Mouse (Mus musculus) heart, adult 9 months (tissue): ENCODE results near the gene Nts.
A peak's percentile ranks its signal among the peaks of the same experiment; 100 is the strongest.
"Not testable (repeated sequence)": the region's sequence is repeated elsewhere in the genome, so short reads cannot be mapped to it uniquely, and the experiment has no call there.

Source experiments
- DNase-seq, 2 experiments: peaks; one replicate each; pipeline ENCODE4 v3.0.0; 2022; ENCODE audit warnings: low spot score in 2 of 2

Gene Nts

DNA sequence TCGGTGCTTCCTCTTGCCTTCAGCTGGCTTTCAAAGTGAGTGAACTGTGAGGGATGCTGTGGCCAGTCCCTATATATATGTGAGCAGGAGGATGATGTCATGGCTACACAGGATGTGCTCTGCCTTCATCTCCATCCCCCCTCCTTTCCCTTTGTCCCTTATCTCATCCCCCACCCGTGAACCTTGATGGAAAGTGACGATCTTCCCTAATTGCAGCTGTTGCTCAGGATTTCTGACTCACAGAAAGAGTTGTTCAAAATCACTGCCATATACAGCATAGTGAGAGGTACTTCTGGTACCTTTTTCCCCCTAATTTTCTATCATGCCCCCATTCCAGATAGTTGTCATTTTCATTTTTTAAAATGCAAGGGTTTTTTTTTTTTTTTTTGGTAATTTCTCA lies at the start of gene Nts:
TSS of gene Nts (minus strand) at position 101 of the 400 bp plus-strand sequence.
- DNase-seq, result no peak

DNA sequence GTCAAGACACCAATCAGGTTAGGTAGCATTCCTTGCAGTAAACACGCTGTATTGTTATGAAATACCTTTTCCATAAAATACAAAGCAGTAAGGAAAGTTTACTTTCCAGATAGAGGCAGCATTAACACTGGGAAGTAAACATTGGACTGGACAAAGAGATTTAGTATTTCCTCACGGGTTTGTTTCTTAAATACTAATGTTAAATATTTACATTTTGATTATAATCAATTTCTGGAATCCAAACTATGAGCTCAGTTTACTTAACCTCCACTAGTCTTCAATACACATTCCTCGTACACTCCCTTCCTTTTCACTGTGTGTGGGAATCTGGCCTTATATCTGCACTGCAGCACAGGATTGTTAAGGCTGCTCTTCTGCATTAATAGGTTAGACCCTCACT lies 37.6 kb upstream of the Nts start:
- no peak for DNase-seq

DNA sequence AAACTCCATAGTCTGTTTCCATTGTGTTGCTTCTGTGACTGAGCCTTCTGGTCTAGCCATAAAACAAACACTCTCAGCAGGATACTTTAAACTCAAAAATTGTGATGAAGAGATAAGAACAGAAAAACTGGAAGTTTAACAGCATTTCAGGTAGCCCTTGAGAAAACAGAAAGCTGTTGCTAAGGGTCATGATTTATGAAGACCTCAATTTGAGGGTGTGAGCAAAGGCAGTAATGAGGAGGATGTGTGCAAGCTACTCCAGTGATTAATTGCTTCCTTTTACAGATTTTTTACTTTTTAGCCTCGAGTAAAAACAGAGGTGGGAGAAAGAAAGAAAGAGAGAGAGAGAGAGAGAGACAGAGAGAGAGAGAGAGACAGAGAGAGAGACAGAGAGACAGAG lies 23.9 kb upstream of the Nts start:
- no peak for DNase-seq

DNA sequence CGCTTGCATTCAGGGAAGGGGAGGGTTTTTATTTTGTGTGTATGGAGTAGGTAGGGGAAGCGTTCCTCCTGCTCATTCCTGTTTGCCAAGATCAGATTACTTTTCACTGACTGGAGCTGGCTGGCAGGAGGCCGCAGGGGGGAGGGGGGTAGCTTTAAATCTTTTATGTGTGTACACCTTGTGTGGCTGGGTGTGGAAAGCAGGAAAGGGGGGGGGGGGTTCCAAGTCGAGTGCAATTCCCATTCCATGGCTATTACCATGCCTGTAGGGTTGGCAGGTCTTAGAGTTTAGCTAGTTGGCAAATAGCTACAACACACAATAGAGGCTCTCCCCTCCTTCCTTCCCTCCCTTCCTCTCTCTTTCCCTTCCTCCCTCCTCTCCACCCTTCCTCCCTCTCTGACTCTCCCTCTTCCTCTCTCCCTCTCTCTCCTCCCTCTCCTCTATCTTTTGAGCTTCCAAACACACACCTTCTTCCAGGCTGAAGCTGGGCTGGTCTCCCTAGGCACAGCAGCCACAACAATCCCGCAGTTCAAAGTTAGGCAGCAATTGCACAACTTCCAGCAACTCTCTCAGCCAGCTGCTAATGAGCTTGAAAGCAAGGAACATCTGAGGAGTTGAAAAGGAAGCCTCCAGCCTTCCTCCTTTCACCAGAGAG lies 21.6 kb upstream of the Nts start, which contains the start of gene Rassf9:
TSS of gene Rassf9 (plus strand) at position 416 of the 655 bp plus-strand sequence.
- DNase-seq, result peak; percentile 33 to 44

DNA sequence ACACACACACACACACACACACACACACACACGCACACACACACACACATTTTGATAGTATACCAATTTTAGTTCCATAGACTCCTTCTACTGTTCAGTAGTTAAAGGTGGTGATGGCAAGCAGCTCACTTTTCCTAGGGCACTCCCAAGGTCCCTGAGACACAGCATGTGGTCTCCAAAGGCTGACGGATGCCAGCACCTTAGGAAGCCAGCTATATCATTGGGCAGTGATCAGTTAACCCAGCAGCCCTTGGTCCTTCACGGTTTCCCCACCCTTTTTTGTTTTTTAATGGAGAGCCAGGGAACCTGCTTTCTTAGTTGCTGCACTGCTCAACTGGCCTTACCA lies 21.1 kb upstream of the Nts start:
- DNase-seq, result no peak

DNA sequence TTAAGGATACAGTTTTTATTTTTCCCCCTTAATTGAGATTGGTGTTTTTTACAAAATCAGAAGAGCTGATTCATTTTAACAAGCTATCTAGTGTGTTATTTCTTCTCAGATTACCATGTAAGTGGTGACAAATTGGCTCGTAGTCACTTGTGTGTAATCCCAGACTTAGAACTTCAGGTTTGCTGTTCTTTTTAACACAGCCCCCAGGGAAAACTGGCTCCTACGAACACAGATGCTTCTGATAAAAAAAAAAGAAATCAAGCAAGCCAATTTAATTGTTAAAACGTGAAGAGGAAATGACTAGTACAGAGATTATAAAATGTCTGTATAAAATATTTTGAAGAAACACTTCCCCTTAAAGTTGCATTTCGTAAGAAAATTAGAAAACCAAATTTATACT lies 17.1 kb upstream of the Nts start:
- peak in 1 of 2 experiments; percentile 13 for DNase-seq

DNA sequence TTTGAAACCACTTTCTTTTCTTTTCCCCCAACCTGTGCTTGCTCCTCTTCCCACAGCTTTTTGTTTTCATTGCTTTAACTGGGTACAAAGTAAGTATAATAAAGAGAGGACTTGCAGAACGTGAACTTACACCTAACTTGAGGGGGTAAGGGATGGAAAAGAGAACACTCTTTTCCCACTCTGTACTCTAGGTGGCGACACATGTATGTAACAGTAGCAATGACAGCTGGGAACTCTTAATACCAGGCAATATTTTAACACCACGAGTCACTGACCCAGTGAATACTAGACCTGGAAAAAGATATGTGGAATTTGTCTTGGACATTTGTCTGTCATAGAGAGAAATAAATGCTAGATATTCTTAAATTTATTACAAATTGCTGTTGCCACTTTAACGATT lies 8.5 kb upstream of the Nts start:
- peak; percentile 23 to 35 for DNase-seq

DNA sequence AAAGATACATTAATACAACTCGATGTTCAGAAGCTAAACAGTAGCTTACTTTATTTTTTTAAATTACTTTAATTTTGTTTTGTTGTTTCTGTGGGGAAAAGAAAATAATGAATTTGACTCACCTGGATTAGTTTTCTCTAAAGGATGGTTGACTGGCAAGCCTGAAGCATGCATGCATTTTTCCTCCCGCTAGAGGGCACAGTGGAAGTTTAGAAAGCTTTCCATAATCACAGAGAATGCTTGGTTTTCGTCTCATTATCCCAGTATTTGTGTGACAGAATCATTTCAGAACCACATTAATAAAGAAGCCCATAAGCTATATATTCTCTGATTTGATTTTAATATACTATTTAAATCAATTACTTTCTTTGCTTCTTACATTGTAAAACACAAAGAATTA lies 1.5 kb upstream of the Nts start:
- no peak for DNase-seq

DNA sequence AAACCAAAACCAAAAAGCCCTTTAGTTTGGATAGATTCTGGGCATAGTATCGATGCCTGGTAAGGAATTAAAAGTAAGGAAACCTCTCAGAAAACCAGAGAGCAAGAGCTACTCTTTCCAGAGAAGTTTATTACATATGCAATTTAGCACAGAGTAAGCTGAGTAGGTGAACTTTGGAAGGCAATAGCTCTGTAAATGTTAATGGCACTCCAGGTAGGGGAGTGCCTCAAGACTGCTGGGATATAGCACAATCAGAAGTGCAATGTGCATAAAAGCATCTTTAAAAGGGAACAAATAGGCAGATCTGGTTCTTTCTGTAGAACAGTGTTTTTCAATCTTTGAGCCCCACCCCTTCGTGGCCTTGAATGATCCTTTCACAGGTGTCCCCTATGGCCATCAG lies 20.9 kb downstream of the Nts start:
- no peak for DNase-seq

DNA sequence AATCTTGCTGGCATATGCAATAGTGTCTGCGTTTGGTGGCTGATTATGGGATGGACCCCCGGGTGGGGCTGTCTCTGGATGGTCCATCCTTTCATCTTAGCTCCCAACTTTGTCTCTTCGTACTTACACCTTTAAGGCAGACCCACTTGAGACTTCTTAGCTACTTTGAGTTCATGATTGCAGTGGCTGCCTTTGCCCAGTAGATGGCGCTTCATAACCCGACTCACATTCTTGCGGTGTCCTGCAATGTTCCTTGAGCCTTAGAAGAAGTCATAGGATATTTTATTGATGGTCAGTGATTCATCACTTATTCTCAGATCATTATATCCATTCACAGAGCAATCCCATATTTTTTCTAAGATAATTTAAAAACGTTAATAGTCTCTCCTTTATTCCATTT lies 38.5 kb downstream of the Nts start:
- DNase-seq, result no peak

DNA sequence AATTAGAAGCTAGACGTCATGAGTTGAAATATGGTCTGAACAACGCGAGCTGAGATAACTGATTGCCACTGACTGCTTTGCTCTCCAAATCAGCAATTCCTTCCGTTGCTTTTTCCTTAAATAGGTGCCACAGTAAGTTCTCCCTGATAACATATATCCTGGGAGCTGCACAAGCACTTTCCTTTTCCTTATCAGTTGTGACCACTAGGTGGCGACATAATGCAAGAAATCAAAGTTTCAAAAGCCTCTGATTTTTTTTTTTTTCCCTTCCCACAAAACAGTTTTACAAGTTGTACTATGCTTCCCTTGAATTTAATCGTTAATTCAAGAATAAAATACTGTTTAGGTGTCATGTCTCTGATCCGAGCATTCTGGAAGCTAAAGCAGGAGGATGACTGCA lies 40.8 kb downstream of the Nts start:
- DNase-seq, result peak in 1 of 2 experiments; percentile 9

DNA sequence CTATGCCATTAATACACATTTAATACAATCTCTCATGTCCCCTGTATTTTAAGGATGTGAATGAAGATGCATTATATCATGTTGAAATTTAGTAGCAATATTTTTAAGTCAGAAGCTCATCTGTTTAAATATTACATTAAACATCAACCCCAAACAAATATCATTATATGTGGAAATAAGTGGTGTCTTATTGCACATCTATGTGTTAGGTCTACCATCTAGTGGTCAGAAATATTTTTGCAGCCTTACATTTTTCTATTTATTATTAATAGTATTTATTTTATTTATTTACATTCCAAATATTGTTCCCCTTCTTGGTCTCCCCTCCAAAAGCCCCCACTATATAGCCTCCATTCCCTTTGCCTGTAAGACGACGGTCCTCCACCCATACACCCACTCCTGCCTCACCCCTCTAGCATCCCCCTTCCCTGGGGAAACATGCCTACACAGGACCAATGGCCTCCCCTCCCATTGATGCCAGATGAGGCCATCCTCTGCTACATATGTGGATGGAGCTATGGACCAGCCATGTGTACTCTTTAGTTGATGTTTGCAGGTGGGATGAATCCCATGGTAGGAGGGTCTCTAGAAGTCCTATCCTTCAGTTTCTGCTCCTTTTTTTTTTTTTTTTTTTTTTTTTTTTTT lies 45.3 kb downstream of the Nts start:
- no peak for DNase-seq

DNA sequence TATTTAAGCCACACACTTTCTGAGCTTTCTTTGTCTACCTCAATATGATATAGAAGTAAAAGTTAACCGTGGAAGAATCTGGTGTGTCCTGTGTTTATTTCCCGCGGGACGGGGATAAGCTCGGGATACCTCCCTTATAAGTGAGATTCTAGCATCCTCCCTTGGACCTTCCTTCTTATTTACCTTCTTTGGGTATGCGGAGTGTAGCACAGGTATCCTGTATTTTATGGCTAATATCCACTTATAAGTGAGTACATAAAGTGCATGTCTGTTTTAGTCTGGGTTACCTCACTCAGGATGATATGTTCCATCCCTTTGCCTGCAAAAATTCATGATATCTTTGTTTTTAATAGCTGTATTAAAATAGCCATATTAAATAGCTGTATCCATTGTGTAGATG lies 54.8 kb downstream of the Nts start:
- not testable (repeated sequence) for DNase-seq

DNA sequence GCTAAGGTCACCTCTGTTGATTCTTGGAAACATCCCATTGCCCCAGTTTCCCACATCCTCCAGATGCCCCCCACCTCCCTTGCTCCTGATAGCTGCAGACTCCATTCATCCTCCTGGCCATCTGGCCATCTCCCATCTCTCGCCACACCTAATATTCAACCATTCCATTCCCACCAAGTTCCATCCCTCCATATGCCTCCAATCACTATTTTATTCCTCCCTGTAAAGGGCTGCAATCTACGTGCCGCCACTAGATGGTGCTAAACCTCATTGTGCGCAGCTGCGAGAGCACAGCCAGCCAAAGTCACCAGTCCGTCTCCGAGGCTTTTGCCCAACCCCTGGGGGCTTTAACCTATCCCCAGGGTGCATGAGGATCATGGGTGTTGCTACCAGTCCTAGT lies 55.2 kb downstream of the Nts start:
- DNase-seq, result not testable (repeated sequence)
